Mouse (Mus musculus) midbrain, embryonic 10.5 days (tissue): ENCODE data around the gene Gba2. TPM values are rescaled to one million over a fixed set of nuclear protein-coding genes. Genes with fewer than 3 reads are reported as not detected.

ENCODE experiments used
- DNase-seq: peaks from one replicate; pipeline ENCODE4 v3.0.0-alpha.2; 2017; ENCODE audit warnings: low spot score
- H3K27ac ChIP-seq: fragments of 300-500 bp; sonication (generic); replicated peaks from 2 replicates; pipeline ENCODE4 v1.5.1; 2016; ENCODE audit warnings: mild to moderate bottlenecking
- H3K27me3 ChIP-seq: fragments of 300-500 bp; sonication (generic); 2 replicates; pipeline ENCODE4 v1.6.1; 2016; ENCODE audit warnings: low read depth, mild to moderate bottlenecking; ENCODE audit not compliant: poor library complexity, severe bottlenecking
- H3K36me3 ChIP-seq: fragments of 300-500 bp; sonication (generic); 2 replicates; pipeline ENCODE4 v1.6.1; 2016; ENCODE audit warnings: mild to moderate bottlenecking, moderate library complexity
- H3K4me1 ChIP-seq: fragments of 300-500 bp; sonication (generic); 2 replicates; pipeline ENCODE4 v1.6.1; 2016
- H3K4me3 ChIP-seq: fragments of 300-500 bp; sonication (generic); 2 replicates; pipeline ENCODE4 v1.5.1; 2016; ENCODE audit warnings: mild to moderate bottlenecking, moderate library complexity
- H3K9me3 ChIP-seq: fragments of 300-500 bp; sonication (generic); replicated peaks from 2 replicates; pipeline ENCODE4 v1.6.1; 2016; ENCODE audit warnings: mild to moderate bottlenecking
- WGBS: fragments of 180-500 bp; shearing (Covaris S2); methylation state at CpG from one replicate; pipeline ENCODE4 v1.1.7; 2016; 5-methylcytosine and 5-hydroxymethylcytosine counted together
- polyA plus RNA-seq: library from polyadenylated mRNA; unstranded; fragments of >200 nt; fragmentation: Nextera tagmentation; extraction: Ambion mirVana; gene quantifications from 2 replicates; pipeline ENCODE4 v1.2.1, GENCODE M21; 2016

Gene Gba2
- polyA plus RNA-seq, 1 experiment from 2014 or later: 26.7 TPM

GRCm38 (mm10) chr4:43591961-43592360 is 13.3 kb upstream of the Gba2 start:
- peaks cover 5% of the 10 kb centered on the region; the same call in 1 of the 2 replicates for H3K4me1 ChIP-seq
- WGBS: 75% methylated on average over 3 of the region's 3 CpGs

GRCm38 (mm10) chr4:43591543-43591942 is 12.9 kb upstream of the Gba2 start:
- Histone ChIP-seq H3K27me3 (no peaks in the 10 kb centered on the region), H3K4me3 (no peak overlapping the region), H3K9me3 (no peaks in the 10 kb centered on the region), H3K27ac (no peak overlapping the region), H3K36me3 (no peaks in the 10 kb centered on the region), H3K4me1 (peaks cover 5% of the 10 kb centered on the region; the same call in 1 of the 2 replicates)
- DNase-seq: no peak
- 92% methylated on average over 5 of the region's 5 CpGs for WGBS

More at GRCm38 (mm10) chr4:43591961-43592360, 13.3 kb upstream of the Gba2 start:
- Histone ChIP-seq H3K4me3 (no peak overlapping the region), H3K27me3 (no peaks in the 10 kb centered on the region), H3K27ac (no peak overlapping the region), H3K9me3 (no peaks in the 10 kb centered on the region), H3K36me3 (no peaks in the 10 kb centered on the region)
- DNase-seq: no peak

GRCm38 (mm10) chr4:43587681-43588080 is 9.0 kb upstream of the Gba2 start:
- Histone ChIP-seq H3K4me1 (peaks cover 23% of the 10 kb centered on the region), H3K9me3 (no peaks in the 10 kb centered on the region)

GRCm38 (mm10) chr4:43586411-43586810 is 7.7 kb upstream of the Gba2 start:
- no peak for DNase-seq
- peaks cover 38% of the 10 kb centered on the region for H3K36me3 ChIP-seq
- H3K4me1 ChIP-seq: peaks cover 23% of the 10 kb centered on the region
- WGBS: 75% methylated on average over 8 of the region's 8 CpGs
- no peak overlapping the region for H3K27ac ChIP-seq
- no peaks in the 10 kb centered on the region for H3K27me3 ChIP-seq
- H3K9me3 ChIP-seq: no peaks in the 10 kb centered on the region
- H3K4me3 ChIP-seq: no peak overlapping the region

More at GRCm38 (mm10) chr4:43587681-43588080, 9.0 kb upstream of the Gba2 start:
- Histone ChIP-seq H3K27ac (no peak overlapping the region), H3K4me3 (no peak overlapping the region), H3K27me3 (no peaks in the 10 kb centered on the region), H3K36me3 (peaks cover 26% of the 10 kb centered on the region)
- WGBS: 73% methylated on average over 7 of the region's 7 CpGs
- DNase-seq: no peak

GRCm38 (mm10) chr4:43585682-43586081 is 7.0 kb upstream of the Gba2 start:
- WGBS: 56% methylated on average over 10 of the region's 10 CpGs
- Histone ChIP-seq H3K27ac (no peak overlapping the region), H3K27me3 (no peaks in the 10 kb centered on the region), H3K9me3 (no peaks in the 10 kb centered on the region), H3K36me3 (peaks cover 46% of the 10 kb centered on the region), H3K4me1 (peaks cover 23% of the 10 kb centered on the region), H3K4me3 (no peak overlapping the region)
- no peak for DNase-seq

GRCm38 (mm10) chr4:43584444-43585416 is 6.1 kb upstream of the Gba2 start, which contains the start of gene Msmp:
Msmp (minus strand) TSS chr4:43584494.
- Histone ChIP-seq H3K4me3 (no peak within 1 kb of the TSS; the same call in 1 of the 2 replicates), H3K9me3 (no peaks in the 10 kb centered on the region), H3K4me1 (peaks cover 25% of the 10 kb centered on the region), H3K27ac (no peak within 1 kb of the TSS), H3K27me3 (no peaks in the 10 kb centered on the region), H3K36me3 (peaks cover 51% of the 10 kb centered on the region)
- no peak for DNase-seq
- 65% methylated on average over 12 of the region's 12 CpGs for WGBS

GRCm38 (mm10) chr4:43583421-43583820 is 4.7 kb upstream of the Gba2 start:
- Histone ChIP-seq H3K36me3 (peaks cover 51% of the 10 kb centered on the region), H3K4me1 (peaks cover 32% of the 10 kb centered on the region), H3K4me3 (no peak overlapping the region), H3K27me3 (no peaks in the 10 kb centered on the region), H3K9me3 (no peaks in the 10 kb centered on the region), H3K27ac (no peak overlapping the region)
- 82% methylated on average over 7 of the region's 7 CpGs for WGBS
- no peak for DNase-seq

- WGBS: 93% methylated on average over 5 of the region's 5 CpGs
- no peak for DNase-seq
- H3K4me3 ChIP-seq: no peak overlapping the region
- no peaks in the 10 kb centered on the region for H3K27me3 ChIP-seq
- peaks cover 42% of the 10 kb centered on the region for H3K4me1 ChIP-seq
- H3K27ac ChIP-seq: no peak overlapping the region
- peaks cover 51% of the 10 kb centered on the region for H3K36me3 ChIP-seq
- H3K9me3 ChIP-seq: no peaks in the 10 kb centered on the region
These were observed 3.6 kb upstream of the Gba2 start for GRCm38 (mm10) chr4:43582241-43582640.

- Histone ChIP-seq H3K9me3 (no peaks in the 10 kb centered on the region), H3K4me1 (peaks cover 48% of the 10 kb centered on the region), H3K4me3 (no peak overlapping the region), H3K27ac (no peak overlapping the region), H3K36me3 (peaks cover 51% of the 10 kb centered on the region), H3K27me3 (no peaks in the 10 kb centered on the region)
- DNase-seq: no peak
- WGBS: 97% methylated on average over 12 of the region's 12 CpGs
These were observed 2.7 kb upstream of the Gba2 start for GRCm38 (mm10) chr4:43581381-43581780.

- H3K36me3 ChIP-seq: peaks cover 54% of the 10 kb centered on the region
These were observed 2.0 kb upstream of the Gba2 start for GRCm38 (mm10) chr4:43580721-43581120.

GRCm38 (mm10) chr4:43579731-43580130 is 1.1 kb upstream of the Gba2 start:
- peak overlapping the region; percentile 94; the same call in 1 of the 2 replicates for H3K27ac ChIP-seq
- no peak for DNase-seq
- H3K27me3 ChIP-seq: no peaks in the 10 kb centered on the region
- WGBS: 87% methylated on average over 6 of the region's 6 CpGs
- no peaks in the 10 kb centered on the region for H3K9me3 ChIP-seq
- H3K36me3 ChIP-seq: peaks cover 56% of the 10 kb centered on the region
- H3K4me1 ChIP-seq: peaks cover 48% of the 10 kb centered on the region
- peak overlapping the region; percentile 93 for H3K4me3 ChIP-seq

More at GRCm38 (mm10) chr4:43580721-43581120, 2.0 kb upstream of the Gba2 start:
- DNase-seq: no peak
- H3K4me1 ChIP-seq: peaks cover 49% of the 10 kb centered on the region
- no peaks in the 10 kb centered on the region for H3K27me3 ChIP-seq
- no peak overlapping the region for H3K4me3 ChIP-seq
- no peaks in the 10 kb centered on the region for H3K9me3 ChIP-seq
- no peak overlapping the region for H3K27ac ChIP-seq
- WGBS: 95% methylated on average over 5 of the region's 5 CpGs

GRCm38 (mm10) chr4:43579256-43579655 is 583 bp upstream of the Gba2 start:
- H3K27me3 ChIP-seq: no peaks in the 10 kb centered on the region
- H3K4me3 ChIP-seq: peak overlapping the region; percentile 93
- H3K9me3 ChIP-seq: no peaks in the 10 kb centered on the region
- H3K36me3 ChIP-seq: peaks cover 52% of the 10 kb centered on the region
- H3K27ac ChIP-seq: peak overlapping the region; percentile 94
- H3K4me1 ChIP-seq: peaks cover 44% of the 10 kb centered on the region
- WGBS: 11% methylated on average over 10 of the region's 10 CpGs
- no peak for DNase-seq
